Mouse (Mus musculus): ENCODE data around the gene H2-Q1.
"Not testable (repeated sequence)": the region's sequence is repeated elsewhere in the genome, so short reads cannot be mapped to it uniquely, and the experiment has no call there.

The H2-Q1 gene

DNA sequence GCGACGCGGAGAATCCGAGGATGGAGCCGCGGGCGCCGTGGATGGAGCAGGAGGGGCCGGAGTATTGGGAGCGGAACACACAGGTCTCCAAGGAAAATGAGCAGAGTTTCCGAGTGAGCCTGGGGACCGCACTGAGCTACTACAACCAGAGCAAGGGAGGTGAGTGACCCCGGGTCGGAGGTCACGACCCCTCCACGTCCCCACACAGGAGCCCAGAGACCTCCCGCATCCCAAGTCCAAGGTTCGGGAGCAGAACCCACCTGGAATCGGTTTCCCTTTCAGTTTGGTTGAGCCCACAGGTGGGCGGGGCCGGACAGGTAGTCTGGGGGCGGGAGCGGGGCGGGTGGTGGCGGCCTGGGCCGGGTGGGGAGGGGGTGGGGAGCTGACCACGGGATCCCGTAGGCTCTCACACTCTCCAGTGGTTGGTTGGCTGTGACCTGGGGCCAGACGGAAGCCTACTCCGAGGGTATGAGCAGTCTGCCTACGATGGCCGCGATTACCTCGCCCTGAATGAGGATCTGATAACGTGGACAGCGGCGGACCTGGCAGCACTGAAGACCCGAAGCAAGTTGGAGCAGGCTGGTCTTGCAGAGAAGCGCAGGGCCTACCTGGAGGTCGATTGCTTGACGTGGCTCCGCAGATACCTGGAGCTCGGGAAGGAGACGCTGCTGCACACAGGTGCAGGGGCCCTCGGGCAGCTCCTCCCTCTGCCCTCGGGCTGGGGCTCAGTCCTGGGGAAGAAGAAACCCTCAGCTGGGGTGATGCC, 22.7 kb downstream of the H2-Q1 start:
- no peak for DNase-seq (ENCODE audit: low spot score)

DNA sequence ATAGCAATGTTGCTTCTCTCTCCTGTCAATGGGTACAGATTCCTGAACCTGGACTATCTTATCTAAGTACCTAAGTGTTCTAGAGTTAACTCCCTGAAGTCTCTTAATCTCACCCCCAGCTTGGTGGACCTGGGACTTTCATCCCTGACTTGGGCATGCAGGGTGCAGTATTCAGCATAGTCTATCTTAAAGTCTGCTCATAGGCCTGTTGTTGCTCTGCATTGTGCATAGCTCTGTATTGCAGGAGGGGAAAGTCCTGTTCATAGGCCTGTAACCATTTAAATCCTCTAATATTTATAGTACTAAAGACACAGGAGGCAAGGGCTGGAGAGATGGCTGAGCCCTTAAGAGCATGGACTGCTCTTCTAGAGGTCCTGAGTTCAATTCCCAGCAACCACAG, 27.5 kb downstream of the H2-Q1 start:
- not testable (repeated sequence) for DNase-seq (ENCODE audit: low spot score)

DNA sequence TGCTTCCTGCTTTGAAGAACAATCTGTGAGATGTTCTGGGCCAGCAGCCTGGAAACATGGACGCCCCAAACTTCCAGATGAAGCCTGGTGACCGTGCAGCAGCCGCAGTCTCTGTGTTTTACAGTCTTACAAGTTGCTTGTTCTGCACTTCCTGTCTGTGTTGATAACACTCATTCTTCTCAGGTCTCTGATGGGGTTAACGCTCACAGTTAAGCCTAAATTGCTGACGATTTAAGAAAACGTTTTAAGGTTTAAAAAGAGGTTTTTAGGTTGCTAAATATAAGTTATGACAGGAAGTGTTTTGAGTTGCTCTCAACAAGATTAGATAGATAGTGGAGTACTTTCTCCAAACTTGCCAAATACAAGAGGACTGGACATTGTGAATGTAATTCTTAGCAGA, 33.1 kb downstream of the H2-Q1 start:
- DNase-seq (ENCODE audit: low spot score), result not testable (repeated sequence)

DNA sequence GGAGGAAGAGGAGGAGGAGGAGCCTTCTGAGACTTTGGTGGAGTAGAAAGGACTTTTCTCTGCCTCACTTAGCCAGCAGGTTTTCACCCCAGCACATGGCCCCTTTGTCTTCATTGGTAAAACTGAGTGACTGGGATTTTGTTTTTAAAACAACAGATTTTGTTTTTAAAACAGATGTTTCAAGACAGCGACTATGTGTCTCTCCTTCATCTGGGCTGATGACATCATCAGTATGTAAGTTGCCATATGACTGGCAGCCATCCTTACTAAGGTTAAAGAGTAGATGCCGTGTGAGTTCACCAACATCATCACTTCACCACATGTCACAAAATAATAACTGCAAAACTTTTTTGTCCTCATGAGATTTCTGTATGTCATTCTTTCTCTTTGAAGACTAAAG, 33.9 kb downstream of the H2-Q1 start:
- DNase-seq (ENCODE audit: low spot score), result no peak

DNA sequence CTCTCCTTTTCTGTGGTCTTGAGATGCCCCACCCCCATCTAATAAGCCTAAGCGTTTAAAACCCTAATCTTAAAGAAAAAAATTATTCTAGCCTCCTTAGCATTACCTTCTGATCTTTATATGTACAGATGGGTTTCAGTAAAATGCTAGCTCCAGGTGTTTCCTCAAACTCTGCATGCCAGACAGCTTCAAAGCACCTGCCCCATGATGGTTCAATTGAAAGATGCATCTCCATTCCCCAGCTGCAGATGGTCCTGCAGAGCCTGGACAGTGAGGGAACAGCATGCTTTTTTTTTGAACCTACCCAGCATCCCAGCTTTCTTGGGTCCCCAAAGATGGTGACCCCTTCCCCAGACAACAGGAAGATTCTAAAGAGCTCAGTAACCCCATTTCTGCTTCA, 36.9 kb downstream of the H2-Q1 start:
- DNase-seq (ENCODE audit: low spot score), result no peak

DNA sequence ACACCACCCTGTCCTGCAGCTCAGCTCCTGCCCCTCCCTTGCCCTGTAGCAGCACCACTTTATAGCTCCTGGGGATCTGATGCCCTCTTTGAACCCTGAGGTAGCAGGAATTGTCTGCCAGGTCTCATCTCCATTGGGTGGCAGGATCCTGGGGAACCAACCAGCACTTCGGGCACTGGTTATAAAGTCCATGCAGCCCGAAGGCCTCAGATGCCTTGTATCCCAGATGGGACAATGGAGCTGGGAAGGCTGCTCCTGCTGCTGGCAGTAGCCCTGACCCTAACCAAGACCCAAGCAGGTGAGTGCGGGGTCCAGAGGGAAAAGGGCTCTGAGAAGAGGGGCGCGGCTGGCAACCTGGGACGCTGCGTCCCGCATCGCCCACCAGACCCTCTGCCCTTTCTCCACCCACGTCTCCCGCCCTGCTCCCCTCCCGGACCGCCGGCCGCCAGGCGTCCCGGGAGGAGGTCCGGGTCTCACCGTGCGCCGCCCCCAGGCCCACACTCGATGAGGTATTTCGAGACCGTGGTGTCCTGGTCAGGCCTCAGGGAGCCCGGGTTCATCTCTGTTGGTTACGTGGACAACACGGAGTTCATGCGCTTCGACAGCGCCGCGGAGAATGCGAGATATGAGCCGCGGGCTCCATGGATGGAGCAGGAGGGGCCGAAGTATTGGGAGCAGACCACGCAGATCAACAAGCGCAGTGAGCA, 38.7 kb downstream of the H2-Q1 start:
- no peak for DNase-seq (ENCODE audit: low spot score)

DNA sequence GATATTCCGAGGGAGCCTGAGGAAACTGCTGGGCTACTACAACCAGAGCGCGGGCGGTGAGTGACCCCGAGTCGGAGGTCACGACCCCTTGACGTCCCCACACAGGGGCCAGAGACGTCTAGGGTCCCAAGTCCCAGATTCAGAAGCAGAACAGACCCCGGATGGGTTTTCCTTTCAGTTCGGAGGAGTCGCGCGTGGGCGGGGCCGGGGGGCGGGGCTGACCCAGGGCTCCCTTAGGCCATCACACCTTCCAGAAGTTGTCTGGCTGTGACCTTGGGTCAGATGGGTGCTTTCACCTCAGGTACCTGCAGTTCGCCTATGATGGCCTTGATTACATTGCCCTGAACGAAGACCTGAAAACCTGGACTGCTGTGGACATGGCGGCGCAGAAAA, 39.3 kb downstream of the H2-Q1 start:
- no peak for DNase-seq (ENCODE audit: low spot score)
